Mouse (Mus musculus) thymus, adult 2 months (tissue): ENCODE data around the gene E2f2.

Experiments
- CTCF ChIP-seq: fragments of 200-500 bp; IDR thresholded peaks from 2 replicates; pipeline ENCODE4 v1.5.1; 2012; ENCODE audit warnings: mild to moderate bottlenecking, control low read depth, low read length, moderate library complexity, borderline replicate concordance; ENCODE audit not compliant: control insufficient read depth, poor library complexity, insufficient read depth; ENCODE audit errors: extremely low read depth
- POLR2A ChIP-seq: fragments of 200-500 bp; IDR thresholded peaks from 2 replicates; pipeline ENCODE4 v1.6.1; 2012; ENCODE audit warnings: mild to moderate bottlenecking, low read length, control low read depth, moderate library complexity; ENCODE audit not compliant: control insufficient read depth, poor library complexity, insufficient read depth; ENCODE audit errors: extremely low read depth

DNA sequence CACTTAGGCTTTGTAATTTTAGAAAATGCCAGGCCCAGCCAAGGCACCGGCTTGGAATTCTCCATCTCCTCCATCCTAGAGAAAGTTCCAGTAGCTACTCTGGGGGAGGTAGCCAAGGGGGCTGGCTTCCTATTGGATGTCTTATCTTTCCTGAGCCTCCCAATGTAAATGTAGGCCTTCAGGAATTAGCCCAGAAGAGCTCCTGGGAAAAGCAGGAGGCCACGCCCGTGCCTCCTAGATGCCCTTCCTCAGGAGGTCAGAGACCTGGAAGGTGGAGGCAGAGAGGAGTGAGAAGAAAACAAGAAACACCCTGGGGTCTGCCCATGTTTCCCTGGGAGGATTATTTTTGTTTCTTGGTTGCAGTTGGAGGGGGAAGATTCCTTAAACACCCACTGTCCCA lies 21.4 kb downstream of the E2f2 start:
- TF ChIP-seq POLR2A (no peak), CTCF (no peak)
